Mouse (Mus musculus): ENCODE measurements around the gene Miga1.

GRCm38 (mm10) chr3:152353434-152354177, 13.4 kb upstream of the Miga1 start:
- no peak for TF ChIP-seq CTCF (IDR thresholded peaks at IDR 0.05; ENCODE audit: borderline replicate concordance, insufficient read depth, low read length)
- no peak for TF ChIP-seq POLR2A (IDR thresholded peaks at IDR 0.05; ENCODE audit: low read depth, low read length)

Data from embryonic fibroblast, embryonic 13.5 days (primary cell).